Mouse (Mus musculus) liver, embryonic 11.5 days (tissue): ENCODE measurements around the gene Dio2. TPM values are rescaled to one million over a fixed set of nuclear protein-coding genes. Genes with fewer than 3 reads are reported as not detected.
A peak's percentile ranks its signal among the peaks of the same experiment; 100 is the strongest.

ENCODE experiments used
- ATAC-seq: fragments of 200-750 bp; cut with Nextera tagmentation; replicated peaks from 2 replicates; pipeline ENCODE4 v1.8.0; 2017; ENCODE audit warnings: moderate number of reproducible peaks, mild to moderate bottlenecking, moderate TSS enrichment, moderate library complexity; ENCODE audit not compliant: low FRiP score
- DNase-seq: peaks from one replicate; pipeline ENCODE4 v3.0.0-alpha.2; 2017; ENCODE audit warnings: low spot score
- H3K27ac ChIP-seq: fragments of 300-500 bp; sonication (generic); 2 replicates; pipeline ENCODE4 v1.5.1; 2014; ENCODE audit warnings: mild to moderate bottlenecking, low read depth, low read length, control low read depth
- H3K27me3 ChIP-seq: fragments of 300-500 bp; sonication (generic); replicated peaks from 2 replicates; pipeline ENCODE4 v1.6.1; 2014; ENCODE audit warnings: low read length, mixed read lengths; ENCODE audit not compliant: control insufficient read depth, insufficient read depth
- H3K36me3 ChIP-seq: fragments of 300-500 bp; sonication (generic); 2 replicates; pipeline ENCODE4 v1.6.1; 2014; ENCODE audit warnings: mild to moderate bottlenecking, low read length, moderate library complexity, mixed read lengths; ENCODE audit not compliant: control insufficient read depth, insufficient read depth
- H3K4me1 ChIP-seq: fragments of 300-500 bp; sonication (generic); replicated peaks from 2 replicates; pipeline ENCODE4 v1.6.1; 2014; ENCODE audit warnings: low read length, mixed read lengths; ENCODE audit not compliant: control insufficient read depth, insufficient read depth
- H3K4me2 ChIP-seq: fragments of 300-500 bp; sonication (generic); 2 replicates; pipeline ENCODE4 v1.6.1; 2014; ENCODE audit warnings: mild to moderate bottlenecking, control low read depth, moderate library complexity
- H3K4me3 ChIP-seq: fragments of 300-500 bp; sonication (generic); 2 replicates; pipeline ENCODE4 v1.5.1; 2014; ENCODE audit warnings: low read depth, low read length, control low read depth
- H3K9ac ChIP-seq: fragments of 300-500 bp; sonication (generic); 2 replicates; pipeline ENCODE4 v1.6.1; 2014; ENCODE audit warnings: low read depth, low read length, control low read depth
- H3K9me3 ChIP-seq: fragments of 300-500 bp; sonication (generic); 2 replicates; pipeline ENCODE4 v1.6.1; 2016; ENCODE audit warnings: low read length, inconsistent platforms, mixed read lengths; ENCODE audit not compliant: control insufficient read depth
- WGBS: fragments of 180-500 bp; shearing (Covaris S2); extraction: QIAGEN DNeasy Blood & Tissue Kit; methylation state at CpG from one replicate; pipeline ENCODE4 v1.1.7; 2014; 5-methylcytosine and 5-hydroxymethylcytosine counted together
- polyA plus RNA-seq: library from polyadenylated mRNA; unstranded; fragments of >200 nt; fragmentation: Nextera tagmentation; extraction: Ambion mirVana; gene quantifications from 2 replicates; pipeline ENCODE4 v1.2.1, GENCODE M21; 2014

Gene Dio2
- polyA plus RNA-seq, 1 experiment from 2014 or later = not detected

DNA sequence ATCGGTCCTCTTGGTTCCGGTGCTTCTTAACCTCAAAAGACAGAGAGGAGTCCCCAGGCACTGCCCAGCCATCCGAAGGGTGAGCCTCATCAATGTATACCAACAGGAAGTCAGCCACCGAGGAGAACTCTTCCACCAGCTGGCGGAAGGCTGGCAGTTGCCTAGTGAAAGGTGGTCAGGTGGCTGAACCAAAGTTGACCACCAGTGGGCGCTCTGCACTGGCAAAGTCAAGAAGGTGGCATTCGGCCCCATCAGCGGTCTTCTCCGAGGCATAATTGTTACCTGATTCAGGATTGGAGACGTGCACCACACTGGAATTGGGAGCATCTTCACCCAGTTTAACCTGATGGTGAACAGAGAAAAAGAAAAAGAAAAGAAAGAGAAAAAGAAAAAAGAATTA, 8.6 kb downstream of the Dio2 start:
- H3K9me3 ChIP-seq = no peaks in the 10 kb centered on the region
- no peak overlapping the region for H3K4me3 ChIP-seq
- no peaks in the 10 kb centered on the region for H3K27me3 ChIP-seq
- no peak overlapping the region for H3K9ac ChIP-seq
- no peak overlapping the region for H3K27ac ChIP-seq
- no peaks in the 10 kb centered on the region for H3K36me3 ChIP-seq
- no peaks in the 10 kb centered on the region for H3K4me1 ChIP-seq
- ATAC-seq (no peak), DNase-seq (peak; percentile 38)
- no peak overlapping the region for H3K4me2 ChIP-seq
- 42% methylated on average over 10 of the region's 10 CpGs for WGBS

DNA sequence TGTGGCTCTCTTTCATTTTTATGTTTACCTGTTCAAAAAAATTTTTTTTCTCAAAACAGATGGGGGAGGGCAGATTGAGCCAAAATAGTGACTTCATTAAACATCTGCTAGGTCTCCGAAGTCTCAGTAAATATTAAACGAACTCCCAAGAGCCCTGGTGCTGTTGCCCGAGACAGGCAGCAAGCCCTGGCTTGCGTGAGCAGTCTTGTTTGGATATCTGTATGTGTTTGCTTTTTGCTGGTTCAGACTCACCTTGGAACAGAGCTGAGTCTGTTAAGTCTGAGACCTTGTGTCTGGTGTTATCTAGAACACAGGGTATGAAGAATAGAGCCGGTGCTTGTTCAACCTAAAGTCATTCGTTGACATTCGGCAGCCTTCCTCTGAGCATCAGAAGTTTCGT, 13.1 kb downstream of the Dio2 start:
- H3K36me3 ChIP-seq = no peaks in the 10 kb centered on the region
- H3K4me2 ChIP-seq = no peak overlapping the region
- H3K9me3 ChIP-seq = no peaks in the 10 kb centered on the region
- H3K4me1 ChIP-seq = no peaks in the 10 kb centered on the region
- DNase-seq (no peak), ATAC-seq (no peak)
- no peak overlapping the region for H3K9ac ChIP-seq
- no peak overlapping the region for H3K4me3 ChIP-seq
- H3K27ac ChIP-seq = no peak overlapping the region
- WGBS = 78% methylated on average over 8 of the region's 8 CpGs
- H3K27me3 ChIP-seq = no peaks in the 10 kb centered on the region

DNA sequence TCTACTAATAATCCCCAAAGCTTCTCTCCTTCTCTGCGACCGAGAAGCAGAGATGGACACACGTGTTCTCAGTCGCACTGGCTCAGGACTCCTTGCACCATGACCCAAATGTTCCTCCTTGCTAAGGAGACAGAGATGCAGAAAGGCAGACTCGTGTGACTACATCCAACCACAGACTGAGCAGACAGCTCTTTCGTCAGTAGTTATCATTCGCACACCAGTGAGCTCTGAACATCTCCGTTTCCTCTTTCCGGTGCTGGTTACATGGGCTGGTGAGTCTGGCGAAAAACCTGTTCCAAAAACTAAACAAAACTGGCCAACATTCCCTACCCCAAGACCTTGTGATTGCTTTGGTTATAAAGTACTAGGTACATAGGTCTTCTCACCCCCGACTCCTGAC, 13.6 kb downstream of the Dio2 start:
- DNase-seq = no peak
- H3K4me3 ChIP-seq = no peak overlapping the region
- H3K27me3 ChIP-seq = no peaks in the 10 kb centered on the region
- WGBS = 78% methylated on average over 11 of the region's 11 CpGs
- H3K9me3 ChIP-seq = no peaks in the 10 kb centered on the region
- no peak overlapping the region for H3K4me2 ChIP-seq
- no peaks in the 10 kb centered on the region for H3K4me1 ChIP-seq
- H3K9ac ChIP-seq = no peak overlapping the region
- no peak overlapping the region for H3K27ac ChIP-seq
- ATAC-seq = no peak
- no peaks in the 10 kb centered on the region for H3K36me3 ChIP-seq

DNA sequence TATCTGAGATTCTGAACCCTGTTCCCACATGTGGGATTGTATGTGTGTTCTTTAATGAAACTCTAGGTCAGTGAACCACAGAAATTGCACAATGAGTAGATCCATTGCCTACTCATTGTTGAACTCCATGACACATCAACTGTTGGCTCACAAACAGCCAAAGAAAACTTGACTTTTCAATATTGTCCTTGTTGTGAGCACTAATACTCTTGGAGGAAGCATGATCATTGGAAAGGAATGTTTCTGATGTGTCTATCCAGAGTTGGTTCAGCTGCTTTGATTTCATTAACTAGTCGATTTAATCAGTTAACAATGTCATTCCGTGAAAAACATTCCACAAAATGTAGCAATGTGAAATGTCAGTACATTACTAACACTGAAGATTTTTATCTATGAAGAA, 44.1 kb downstream of the Dio2 start:
- Histone ChIP-seq H3K36me3 (no peaks in the 10 kb centered on the region), H3K4me2 (no peak overlapping the region), H3K9ac (no peak overlapping the region), H3K27me3 (no peaks in the 10 kb centered on the region), H3K4me3 (no peak overlapping the region), H3K9me3 (no peaks in the 10 kb centered on the region), H3K4me1 (no peaks in the 10 kb centered on the region), H3K27ac (no peak overlapping the region)
- no peak for ATAC-seq
- WGBS = 80% methylated on average over 2 of the region's 2 CpGs
- DNase-seq = no peak
